Mouse (Mus musculus) midbrain, postnatal 0 days (tissue): ENCODE measurements around the gene Tlr9. TPM values are rescaled to one million over a fixed set of nuclear protein-coding genes. Genes with fewer than 3 reads are reported as not detected.

Source experiments
- ATAC-seq: fragments of 200-750 bp; cut with Nextera tagmentation; 2 replicates; pipeline ENCODE4 v1.8.0; 2017; ENCODE audit warnings: moderate number of reproducible peaks, mild to moderate bottlenecking, moderate TSS enrichment, moderate library complexity; ENCODE audit not compliant: low FRiP score
- DNase-seq: peaks from one replicate; pipeline ENCODE4 v3.0.0-alpha.2; 2015; ENCODE audit warnings: low spot score
- H3K27ac ChIP-seq: fragments of 300-500 bp; sonication (generic); 2 replicates; pipeline ENCODE4 v1.5.1; 2014; ENCODE audit warnings: low read depth, mild to moderate bottlenecking, low read length, mixed read lengths
- H3K27me3 ChIP-seq: fragments of 300-500 bp; sonication (generic); 2 replicates; pipeline ENCODE4 v1.6.1; 2014; ENCODE audit warnings: low read length, control low read depth, mixed read lengths; ENCODE audit not compliant: insufficient read depth
- H3K36me3 ChIP-seq: fragments of 300-500 bp; sonication (generic); 2 replicates; pipeline ENCODE4 v1.6.1; 2014; ENCODE audit warnings: low read length, control low read depth, mixed read lengths; ENCODE audit not compliant: insufficient read depth
- H3K4me1 ChIP-seq: fragments of 300-500 bp; sonication (generic); 2 replicates; pipeline ENCODE4 v1.6.1; 2014; ENCODE audit warnings: mild to moderate bottlenecking, control low read depth, antibody characterized with exemption, low read length, mixed read lengths; ENCODE audit not compliant: insufficient read depth
- H3K4me2 ChIP-seq: fragments of 300-500 bp; sonication (generic); 2 replicates; pipeline ENCODE4 v1.6.1; 2014; ENCODE audit warnings: low read depth, mild to moderate bottlenecking, low read length, mixed read lengths; ENCODE audit not compliant: poor library complexity, severe bottlenecking
- H3K4me3 ChIP-seq: fragments of 300-500 bp; sonication (generic); 2 replicates; pipeline ENCODE4 v1.5.1; 2014; ENCODE audit warnings: low read depth, mild to moderate bottlenecking, low read length, moderate library complexity
- H3K9ac ChIP-seq: fragments of 300-500 bp; sonication (generic); replicated peaks from 2 replicates; pipeline ENCODE4 v1.6.1; 2014; ENCODE audit warnings: mild to moderate bottlenecking, low read length, moderate library complexity, mixed read lengths; ENCODE audit not compliant: poor library complexity, severe bottlenecking
- H3K9me3 ChIP-seq: fragments of 300-500 bp; sonication (generic); 2 replicates; pipeline ENCODE4 v1.6.1; 2016; ENCODE audit warnings: low read length, control low read depth
- CTCF ChIP-seq: IDR thresholded peaks from 2 replicates; pipeline ENCODE4 v1.5.1; 2016; ENCODE audit warnings: antibody characterized with exemption, mild to moderate bottlenecking
- WGBS: fragments of 180-500 bp; shearing (Covaris S2); extraction: QIAGEN DNeasy Blood & Tissue Kit; methylation state at CpG from one replicate; pipeline ENCODE4 v1.1.7; 2014; 5-methylcytosine and 5-hydroxymethylcytosine counted together
- polyA plus RNA-seq: library from polyadenylated mRNA; unstranded; fragments of >200 nt; fragmentation: Nextera tagmentation; extraction: Ambion mirVana; gene quantifications from 2 replicates; pipeline ENCODE4 v1.2.1, GENCODE M21; 2015
- total RNA-seq: library from RNA; depleted of rRNA; stranded (reverse); fragments of >200 nt; gene quantifications from 2 replicates; pipeline ENCODE4 v1.2.3, GENCODE M21; 2014

The Tlr9 gene
- total and polyA plus RNA-seq, 2 experiments from 2014 or later, result 0.16 to 0.49 TPM

DNA sequence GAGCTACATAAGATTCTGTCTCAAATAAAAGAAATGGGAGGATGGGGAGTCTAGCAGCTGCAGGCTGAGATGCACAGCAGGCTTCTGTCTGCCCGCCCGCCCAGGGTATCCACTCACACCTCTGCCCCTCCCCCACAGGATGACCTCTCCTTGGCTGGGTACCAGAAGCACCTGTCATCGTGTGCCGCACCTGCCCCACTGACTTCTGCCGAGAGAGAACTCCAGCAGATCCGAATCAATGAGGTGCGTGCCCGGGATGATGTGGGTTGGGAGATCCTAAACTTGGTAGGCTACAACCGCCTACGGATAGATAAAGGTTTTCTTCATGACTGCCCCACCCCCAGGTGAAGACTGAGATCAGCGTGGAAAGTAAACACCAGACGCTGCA, 9.8 kb upstream of the Tlr9 start:
- H3K27ac ChIP-seq, result no peak overlapping the region
- ATAC-seq (no peak), DNase-seq (no peak)
- peaks cover 31% of the 10 kb centered on the region for H3K36me3 ChIP-seq
- no peak overlapping the region for H3K4me2 ChIP-seq
- 90% methylated on average over 12 of the region's 12 CpGs for WGBS
- H3K9me3 ChIP-seq, result no peaks in the 10 kb centered on the region
- no peak overlapping the region for H3K9ac ChIP-seq
- no peak for TF ChIP-seq CTCF
- H3K4me3 ChIP-seq, result no peak overlapping the region
- no peaks in the 10 kb centered on the region for H3K4me1 ChIP-seq
- no peaks in the 10 kb centered on the region for H3K27me3 ChIP-seq

DNA sequence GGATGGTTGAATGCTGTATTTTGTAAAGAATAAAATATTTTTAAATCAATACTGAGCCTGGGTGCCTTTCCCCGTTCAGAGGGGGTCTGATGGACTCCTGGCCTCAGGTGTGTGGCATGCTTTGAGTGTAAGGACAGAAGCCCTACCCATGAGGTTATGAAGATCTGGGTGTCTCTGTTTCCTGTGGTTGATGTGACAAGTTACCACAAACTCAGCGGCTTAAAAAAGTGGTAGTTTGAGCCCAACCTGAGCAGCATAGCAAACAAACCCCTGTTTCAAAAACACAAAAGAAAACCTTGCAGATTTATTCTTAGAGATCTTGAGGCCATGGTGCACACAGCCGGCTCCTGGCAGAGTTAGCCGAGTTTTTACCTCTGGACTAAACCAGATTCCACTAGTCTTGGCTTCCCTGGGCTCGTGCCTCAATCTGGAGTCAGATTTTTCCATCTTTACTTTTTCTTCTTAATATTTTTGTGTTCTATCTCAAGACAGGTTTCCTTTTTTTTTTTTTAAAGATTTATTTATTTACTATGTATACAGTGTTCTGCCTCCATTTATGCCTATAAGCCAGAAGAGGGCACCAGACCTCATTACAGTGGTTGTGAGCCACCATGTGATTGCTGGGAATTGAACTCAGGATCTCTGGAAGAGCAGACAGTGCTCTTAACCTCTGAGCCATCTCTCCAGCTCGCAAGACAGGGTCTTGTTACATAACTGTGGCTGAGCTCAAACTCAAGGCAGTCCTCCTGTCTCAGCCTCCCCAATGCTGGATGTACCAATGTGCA, 6.9 kb upstream of the Tlr9 start:
- 89% methylated on average over 6 of the region's 6 CpGs for WGBS
- ATAC-seq (no peak), DNase-seq (no peak)

DNA sequence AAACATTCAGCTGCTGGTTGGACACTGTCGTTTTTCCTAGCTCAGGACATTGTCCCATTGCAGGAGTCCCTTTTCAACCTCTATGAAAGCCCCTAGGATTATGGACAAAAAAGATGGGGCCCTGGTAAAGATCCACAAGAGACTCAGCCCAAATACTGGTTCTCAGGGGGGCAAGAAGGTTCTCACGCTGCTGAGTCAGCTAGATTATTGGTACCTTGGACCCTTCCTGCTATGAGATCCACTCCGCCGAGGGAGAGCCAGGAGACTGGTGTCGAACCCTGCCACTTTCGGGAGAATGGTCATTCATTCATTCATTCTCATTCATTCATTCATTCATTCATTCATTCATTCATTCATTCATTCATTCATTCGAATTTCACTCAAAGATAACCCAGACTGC, 5.4 kb upstream of the Tlr9 start:
- Histone ChIP-seq H3K36me3 (peaks cover 26% of the 10 kb centered on the region), H3K4me1 (no peaks in the 10 kb centered on the region), H3K27me3 (no peaks in the 10 kb centered on the region), H3K4me2 (no peak overlapping the region), H3K9ac (no peak overlapping the region), H3K4me3 (no peak overlapping the region), H3K27ac (no peak overlapping the region), H3K9me3 (no peaks in the 10 kb centered on the region)
- 83% methylated on average over 7 of the region's 7 CpGs for WGBS
- DNase-seq, result no peak
- ATAC-seq, result no peak
- TF ChIP-seq CTCF, result no peak

More for the DNA sequence above, 6.9 kb upstream of the Tlr9 start:
- Histone ChIP-seq H3K27ac (no peak overlapping the region), H3K4me2 (no peak overlapping the region), H3K9ac (no peak overlapping the region), H3K4me1 (no peaks in the 10 kb centered on the region), H3K9me3 (no peaks in the 10 kb centered on the region), H3K4me3 (no peak overlapping the region), H3K36me3 (peaks cover 26% of the 10 kb centered on the region), H3K27me3 (no peaks in the 10 kb centered on the region)
- peak; percentile 58 for TF ChIP-seq CTCF

DNA sequence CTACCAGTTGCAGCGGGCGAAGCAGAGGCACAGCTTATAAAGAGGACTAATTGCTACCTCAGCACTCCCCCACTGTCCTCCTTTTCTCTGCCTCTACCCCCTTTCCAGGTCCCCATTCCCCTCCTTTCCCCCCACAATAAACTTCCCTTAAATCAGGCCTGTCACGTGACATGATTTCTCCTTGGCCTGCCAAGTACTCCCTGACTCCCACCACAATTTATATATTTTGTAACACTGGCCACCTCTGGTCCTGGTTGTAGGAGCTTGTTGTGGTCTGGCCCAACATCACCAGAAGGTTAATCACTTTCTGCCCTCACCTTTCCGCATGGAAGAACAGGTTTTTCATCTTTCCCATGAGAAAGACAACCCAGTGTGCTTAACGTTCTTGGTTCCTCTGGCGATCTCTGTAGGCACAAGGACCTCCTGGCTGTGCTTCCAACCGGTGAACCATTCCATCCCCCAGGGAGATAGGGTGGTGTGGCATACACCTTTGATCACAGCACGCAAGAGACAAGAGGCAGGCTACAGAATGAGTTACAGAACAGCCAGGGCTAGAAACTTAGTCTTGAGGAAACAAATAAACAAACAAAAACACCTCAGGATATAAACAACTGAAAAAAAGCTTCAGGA, 1.4 kb upstream of the Tlr9 start:
- no peak overlapping the region for H3K4me3 ChIP-seq
- TF ChIP-seq CTCF, result no peak
- no peaks in the 10 kb centered on the region for H3K36me3 ChIP-seq
- H3K9me3 ChIP-seq, result no peaks in the 10 kb centered on the region
- H3K27ac ChIP-seq, result no peak overlapping the region
- H3K4me2 ChIP-seq, result no peak overlapping the region
- H3K27me3 ChIP-seq, result no peaks in the 10 kb centered on the region
- 0 out of 2 replicates have a peak, but pooled peaks cover 3% of the 10 kb centered on the region for H3K4me1 ChIP-seq
- no peak overlapping the region for H3K9ac ChIP-seq
- DNase-seq (no peak), ATAC-seq (no peak)
- WGBS, result 74% methylated on average over 8 of the region's 8 CpGs

DNA sequence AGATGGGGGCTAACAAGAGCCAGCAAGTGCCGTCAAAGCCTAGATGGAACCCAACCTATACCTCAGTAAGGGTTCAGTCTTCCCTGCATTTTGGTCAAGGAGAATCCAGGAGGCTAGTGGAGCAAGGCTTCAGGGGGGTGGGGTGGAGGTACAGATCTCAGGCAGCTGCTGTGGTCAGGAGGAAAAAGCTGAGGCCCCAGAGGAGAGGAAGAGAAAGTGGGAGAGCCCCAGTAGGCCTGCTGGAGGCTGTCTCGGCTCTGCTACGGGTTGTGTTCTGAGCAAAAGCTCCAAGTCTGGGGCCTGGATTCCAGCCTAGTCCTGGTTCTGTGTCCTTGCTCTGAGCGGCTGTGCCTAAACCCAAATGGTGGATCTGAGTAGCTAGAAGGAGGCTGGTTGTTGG, 596 bp downstream of the Tlr9 start:
- Histone ChIP-seq H3K4me2 (no peak overlapping the region), H3K9me3 (no peaks in the 10 kb centered on the region), H3K27me3 (no peaks in the 10 kb centered on the region), H3K27ac (no peak overlapping the region), H3K4me1 (0 out of 2 replicates have a peak, but pooled peaks cover 4% of the 10 kb centered on the region), H3K4me3 (no peak overlapping the region), H3K9ac (no peak overlapping the region), H3K36me3 (no peaks in the 10 kb centered on the region)
- no peak for TF ChIP-seq CTCF
- 84% methylated on average over 4 of the region's 4 CpGs for WGBS
- no peak for ATAC-seq
- no peak for DNase-seq
